Mouse (Mus musculus): ENCODE measurements around the gene Slc24a2. TPM values are rescaled to one million over a fixed set of nuclear protein-coding genes. Genes with fewer than 3 reads are reported as not detected.
A peak's percentile ranks its signal among the peaks of the same experiment; 100 is the strongest.

The Slc24a2 gene
- polyA plus RNA-seq, 1 experiment from 2014 or later: 1.9 TPM

DNA sequence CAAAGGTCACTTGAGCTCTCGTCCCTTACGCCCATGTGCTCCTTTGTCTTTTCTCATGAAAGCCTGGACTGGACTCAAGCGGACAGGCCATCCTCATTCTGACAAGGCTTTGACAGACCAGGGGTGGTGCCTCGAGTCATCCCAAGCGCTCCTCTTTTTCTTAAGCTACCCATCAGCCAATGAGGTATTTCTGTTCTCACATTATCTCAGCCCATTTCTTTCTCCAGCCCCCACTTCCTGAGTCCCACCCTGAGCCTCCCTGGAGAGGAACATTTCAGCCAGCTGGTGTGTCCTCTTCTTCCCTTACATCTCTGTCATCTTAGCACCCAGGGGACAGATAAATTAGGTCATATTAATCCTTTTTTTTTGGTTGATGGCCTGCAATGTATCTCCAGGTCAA is 193.8 kb downstream of the Slc24a2 start:
- no peak overlapping the region for H3K27ac ChIP-seq
- H3K4me2 ChIP-seq (replicated peaks): no peak overlapping the region
- no peak overlapping the region for H3K9ac ChIP-seq (replicated peaks)
- H3K9me3 ChIP-seq: no peaks in the 10 kb centered on the region
- no peaks in the 10 kb centered on the region for H3K36me3 ChIP-seq
- 55% methylated on average over 5 of the region's 5 CpGs for WGBS
- no peak overlapping the region for H3K4me3 ChIP-seq (replicated peaks)
- no peak for ATAC-seq
- no peaks in the 10 kb centered on the region for H3K27me3 ChIP-seq
- no peaks in the 10 kb centered on the region for H3K4me1 ChIP-seq (replicated peaks)

DNA sequence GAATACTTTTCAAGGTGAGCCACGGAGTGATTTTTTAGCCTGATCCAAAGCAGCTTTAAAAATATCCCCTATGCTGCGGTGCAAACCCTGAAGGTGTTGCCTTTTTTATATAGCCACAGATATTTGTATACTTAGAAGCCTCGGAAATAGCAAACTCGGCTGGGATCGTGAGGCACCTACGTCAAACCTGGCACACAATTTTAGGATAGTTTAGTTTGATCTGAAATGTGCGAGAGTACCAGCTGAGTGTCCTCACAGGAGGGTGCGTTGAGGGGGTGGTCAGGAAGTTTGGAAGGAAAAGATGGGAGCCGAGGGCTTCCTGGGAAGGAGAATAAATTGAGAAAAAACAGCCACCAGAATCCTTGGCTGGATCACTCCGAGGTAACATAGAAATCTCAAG is 194.6 kb downstream of the Slc24a2 start:
- no peak for ATAC-seq
- 93% methylated on average over 10 of the region's 10 CpGs for WGBS

DNA sequence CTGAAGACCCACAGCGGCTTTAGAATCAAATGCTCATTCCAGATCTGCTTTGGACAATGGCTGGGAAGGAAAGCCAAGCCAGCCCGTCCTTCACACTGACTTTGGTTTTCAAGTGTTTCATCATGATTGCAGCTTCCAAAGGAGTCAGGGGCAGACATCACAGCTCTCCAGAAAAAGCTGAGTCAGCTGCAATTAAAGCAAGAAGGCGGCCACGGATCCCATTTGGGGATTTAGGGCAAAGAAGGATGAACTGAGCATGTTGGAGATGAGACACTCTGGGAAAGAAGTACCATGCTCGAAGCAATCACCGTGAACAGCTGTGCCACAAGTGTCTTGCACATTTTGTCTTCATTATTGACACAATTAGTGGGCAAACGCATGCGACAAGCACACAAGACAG is 197.6 kb downstream of the Slc24a2 start:
- Histone ChIP-seq H3K4me1 (replicated peaks) (no peaks in the 10 kb centered on the region), H3K4me2 (replicated peaks) (no peak overlapping the region), H3K27me3 (no peaks in the 10 kb centered on the region), H3K9ac (replicated peaks) (no peak overlapping the region), H3K4me3 (replicated peaks) (no peak overlapping the region), H3K9me3 (no peaks in the 10 kb centered on the region), H3K36me3 (no peaks in the 10 kb centered on the region), H3K27ac (no peak overlapping the region)
- ATAC-seq: no peak
- 88% methylated on average over 8 of the region's 8 CpGs for WGBS

More for the DNA sequence above, 194.6 kb downstream of the Slc24a2 start:
- no peak overlapping the region for H3K27ac ChIP-seq
- H3K4me3 ChIP-seq (replicated peaks): no peak overlapping the region
- no peak overlapping the region for H3K9ac ChIP-seq (replicated peaks)
- no peaks in the 10 kb centered on the region for H3K27me3 ChIP-seq
- H3K36me3 ChIP-seq: no peaks in the 10 kb centered on the region
- H3K4me1 ChIP-seq (replicated peaks): no peaks in the 10 kb centered on the region
- H3K4me2 ChIP-seq (replicated peaks): no peak overlapping the region
- H3K9me3 ChIP-seq: no peaks in the 10 kb centered on the region

DNA sequence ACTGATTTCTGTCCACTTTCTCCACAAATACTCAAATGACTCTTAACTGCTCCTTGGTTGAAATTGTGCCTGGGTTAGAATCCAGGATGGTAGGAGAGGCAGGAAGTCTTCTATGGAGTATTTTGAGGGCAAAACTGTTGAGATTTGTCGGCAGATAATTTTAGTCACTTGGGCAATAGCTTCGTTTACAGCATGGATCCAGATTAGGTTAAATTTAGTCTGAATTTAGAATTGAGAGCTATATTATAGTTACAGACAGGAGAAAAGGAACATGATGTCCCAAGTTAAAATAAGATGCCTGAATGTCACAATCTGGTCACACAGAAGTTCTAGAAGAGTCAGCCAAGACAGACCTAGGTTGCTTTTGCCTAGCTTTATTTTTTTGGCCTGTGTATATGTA is 199.2 kb downstream of the Slc24a2 start:
- no peak overlapping the region for H3K4me2 ChIP-seq (replicated peaks)
- H3K36me3 ChIP-seq: no peaks in the 10 kb centered on the region
- H3K27me3 ChIP-seq: no peaks in the 10 kb centered on the region
- ATAC-seq: no peak
- H3K9me3 ChIP-seq: no peaks in the 10 kb centered on the region
- peaks cover 5% of the 10 kb centered on the region; the same call in 1 of the 2 replicates for H3K4me1 ChIP-seq (replicated peaks)
- H3K27ac ChIP-seq: no peak overlapping the region
- no peak overlapping the region for H3K9ac ChIP-seq (replicated peaks)
- WGBS: 93% methylated on average over 2 of the region's 2 CpGs
- no peak overlapping the region for H3K4me3 ChIP-seq (replicated peaks)

DNA sequence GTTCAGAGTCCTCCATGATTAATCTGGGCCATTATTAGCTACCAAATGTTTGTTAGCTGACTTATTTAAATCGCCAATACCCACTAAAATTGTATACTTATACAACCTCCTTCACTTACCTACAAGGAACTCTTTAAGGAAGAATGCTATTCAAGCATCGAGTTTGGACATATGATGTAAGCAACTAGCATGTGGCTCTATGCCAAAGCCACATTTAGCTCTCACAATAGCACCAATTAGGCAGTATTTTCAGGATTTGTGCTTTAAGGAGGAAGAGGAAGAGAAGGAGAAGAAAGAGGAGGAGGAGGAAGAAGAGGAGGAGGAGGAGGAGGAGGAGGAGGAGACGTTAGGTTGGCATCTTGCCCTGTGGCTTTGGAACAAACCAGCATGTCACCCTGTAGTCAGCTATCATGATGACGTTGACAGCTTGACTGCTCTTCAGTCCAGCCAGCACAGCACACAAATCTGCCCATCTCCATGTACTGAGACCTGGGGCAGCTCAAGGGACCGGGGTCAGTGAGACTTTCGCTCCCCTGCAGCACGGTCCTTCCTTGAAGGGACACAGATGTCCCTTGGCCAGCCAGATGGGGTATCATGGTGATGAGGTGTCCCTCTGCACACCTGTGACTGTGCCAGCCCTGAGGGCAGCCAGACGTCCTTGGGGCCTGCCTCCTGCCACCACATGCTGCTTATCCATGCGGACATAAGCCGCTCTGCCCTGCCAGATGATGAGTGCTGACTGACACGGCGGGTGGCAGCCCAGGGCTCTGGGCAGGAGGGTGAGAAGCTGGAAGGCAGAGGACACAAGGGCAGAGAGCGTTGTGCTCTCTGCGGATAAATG is 203.7 kb downstream of the Slc24a2 start:
- H3K27me3 ChIP-seq: no peaks in the 10 kb centered on the region
- peaks cover 5% of the 10 kb centered on the region; the same call in 1 of the 2 replicates for H3K4me1 ChIP-seq (replicated peaks)
- no peaks in the 10 kb centered on the region for H3K9me3 ChIP-seq
- no peak overlapping the region for H3K4me2 ChIP-seq (replicated peaks)
- peak; percentile 72 for ATAC-seq
- H3K27ac ChIP-seq: no peak overlapping the region
- WGBS: 64% methylated on average over 14 of the region's 14 CpGs
- H3K9ac ChIP-seq (replicated peaks): no peak overlapping the region
- H3K4me3 ChIP-seq (replicated peaks): no peak overlapping the region
- no peaks in the 10 kb centered on the region for H3K36me3 ChIP-seq

DNA sequence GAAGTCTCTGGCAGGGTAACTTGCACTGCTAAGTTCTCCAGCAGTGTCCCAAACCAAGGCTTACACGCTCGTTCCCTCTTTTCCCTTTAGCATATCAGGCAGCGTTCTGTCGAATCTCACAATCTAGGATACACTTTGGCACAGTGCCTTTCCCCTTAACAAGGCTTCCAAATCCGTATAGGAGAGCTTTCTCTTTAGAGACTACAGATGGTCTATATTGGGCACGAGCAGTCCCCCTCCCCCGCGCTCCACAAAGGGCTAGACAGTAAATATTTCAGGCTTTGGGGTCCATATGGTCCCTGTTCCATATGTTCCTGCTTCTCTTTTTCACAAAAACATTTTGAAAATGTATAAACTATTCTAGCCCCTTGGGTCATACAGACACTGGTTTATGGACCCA is 205.7 kb downstream of the Slc24a2 start:
- H3K9ac ChIP-seq (replicated peaks): no peak overlapping the region
- H3K9me3 ChIP-seq: no peaks in the 10 kb centered on the region
- H3K4me3 ChIP-seq (replicated peaks): no peak overlapping the region
- ATAC-seq: no peak
- no peak overlapping the region for H3K27ac ChIP-seq
- no peak overlapping the region for H3K4me2 ChIP-seq (replicated peaks)
- peaks cover 7% of the 10 kb centered on the region; the same call in 1 of the 2 replicates for H3K4me1 ChIP-seq (replicated peaks)
- WGBS: 78% methylated on average over 8 of the region's 8 CpGs
- no peaks in the 10 kb centered on the region for H3K27me3 ChIP-seq
- H3K36me3 ChIP-seq: no peaks in the 10 kb centered on the region

DNA sequence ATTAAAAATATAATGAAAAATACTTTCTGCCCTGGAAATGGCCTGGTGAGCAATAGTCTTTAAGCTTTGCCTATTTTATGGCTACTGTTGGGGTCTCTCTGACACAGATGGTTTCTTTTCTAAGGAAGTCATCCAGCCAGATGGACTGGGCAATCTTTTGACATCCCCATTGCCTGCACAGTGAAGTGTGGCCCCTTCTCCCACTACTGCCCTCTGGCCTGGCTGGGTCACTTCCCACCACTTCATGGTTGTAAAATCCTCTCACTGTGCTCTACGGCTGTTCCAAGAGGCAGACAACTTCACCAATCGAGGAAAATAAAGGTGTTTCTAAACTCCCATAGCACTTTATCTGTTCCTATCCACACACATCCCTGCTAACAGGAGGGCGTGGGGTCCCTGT is 208.7 kb downstream of the Slc24a2 start:
- H3K9me3 ChIP-seq: no peaks in the 10 kb centered on the region
- H3K27ac ChIP-seq: no peak overlapping the region
- no peak overlapping the region for H3K4me3 ChIP-seq (replicated peaks)
- H3K36me3 ChIP-seq: no peaks in the 10 kb centered on the region
- WGBS: 74% methylated on average over 3 of the region's 3 CpGs
- no peak overlapping the region for H3K9ac ChIP-seq (replicated peaks)
- no peaks in the 10 kb centered on the region for H3K27me3 ChIP-seq
- no peak overlapping the region for H3K4me2 ChIP-seq (replicated peaks)
- 0 out of 2 replicates have a peak, but pooled peaks cover 2% of the 10 kb centered on the region for H3K4me1 ChIP-seq (replicated peaks)
- ATAC-seq: no peak

DNA sequence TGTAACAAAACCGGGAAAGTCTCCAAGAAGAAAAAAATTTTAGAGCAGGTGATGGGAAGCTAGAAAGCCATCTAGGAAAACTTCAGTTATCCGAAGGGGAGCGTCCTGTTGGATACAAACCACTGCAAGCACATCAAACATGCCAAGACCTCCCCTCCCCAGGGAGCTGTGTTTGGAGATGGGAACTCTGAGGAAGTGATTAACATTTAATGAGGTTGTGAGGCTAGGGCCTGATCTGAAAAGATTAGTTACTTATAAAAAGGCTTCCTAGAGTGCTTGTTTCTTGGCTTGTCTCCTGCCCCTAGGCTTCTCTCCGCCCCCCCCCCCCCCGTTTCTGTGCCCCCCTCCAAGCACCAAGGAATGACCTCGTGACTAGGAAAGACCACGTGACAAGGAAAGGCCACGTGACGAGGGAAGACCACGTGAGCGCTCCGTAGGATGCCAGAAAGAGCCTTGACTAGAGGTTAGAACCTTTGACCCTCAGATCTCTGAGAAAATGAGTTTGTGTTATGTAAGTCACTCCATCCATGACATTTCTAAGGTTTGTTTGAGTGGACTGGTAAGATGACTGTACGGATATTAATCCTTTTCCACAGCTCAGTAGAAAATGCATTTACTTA is 210.7 kb downstream of the Slc24a2 start:
- Histone ChIP-seq H3K4me1 (replicated peaks) (0 out of 2 replicates have a peak, but pooled peaks cover 2% of the 10 kb centered on the region), H3K4me3 (replicated peaks) (no peak overlapping the region), H3K27ac (no peak overlapping the region), H3K9me3 (no peaks in the 10 kb centered on the region), H3K4me2 (replicated peaks) (no peak overlapping the region), H3K27me3 (no peaks in the 10 kb centered on the region), H3K36me3 (no peaks in the 10 kb centered on the region), H3K9ac (replicated peaks) (no peak overlapping the region)
- 56% methylated on average over 13 of the region's 13 CpGs for WGBS
- no peak for ATAC-seq

DNA sequence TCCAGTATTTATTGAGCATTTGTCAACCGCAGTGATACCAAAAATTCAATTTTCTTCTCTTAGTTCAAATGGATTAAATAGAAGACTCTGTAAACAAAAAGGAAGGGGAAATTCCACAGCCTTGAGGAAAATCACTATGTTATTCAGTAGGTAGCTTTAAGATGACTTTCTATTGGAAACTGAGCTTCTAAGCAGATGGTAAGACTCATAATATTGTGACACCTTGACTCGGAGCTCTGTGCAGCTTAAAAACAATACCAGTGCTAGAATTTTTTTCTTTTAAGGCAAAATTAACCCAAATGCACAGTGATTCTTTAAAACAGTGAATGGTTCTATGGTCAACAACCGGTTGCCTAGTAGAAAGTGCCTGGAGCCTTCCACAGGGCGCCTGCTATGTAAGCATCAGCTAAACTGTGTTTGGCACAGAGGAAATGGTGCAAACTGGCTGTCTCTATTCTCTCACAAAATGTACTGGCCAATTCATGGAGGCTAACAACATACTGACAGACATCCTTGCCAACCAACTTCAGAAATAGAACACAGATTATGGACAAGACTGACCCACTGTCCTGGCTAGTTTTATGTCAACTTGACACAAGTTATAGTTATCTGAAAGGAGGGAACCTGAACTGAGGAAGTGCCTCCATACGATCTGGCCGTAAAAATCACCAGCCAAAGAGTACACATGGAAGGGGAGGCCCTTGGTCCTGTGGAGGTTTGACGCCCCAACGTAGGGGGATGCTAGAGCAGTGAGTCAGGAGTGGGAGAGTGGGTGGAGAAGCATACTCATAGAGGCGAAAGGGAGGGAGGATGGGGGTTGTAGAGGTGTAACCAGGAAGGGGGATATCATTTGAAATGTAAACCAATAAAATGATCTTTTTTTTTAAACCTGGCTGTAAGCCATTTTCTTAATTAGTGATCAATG is 211.9 kb downstream of the Slc24a2 start:
- whole genome bisulfite sequencing: 92% methylated on average over 9 of the region's 9 CpGs
- Histone ChIP-seq H3K36me3 (no peaks in the 10 kb centered on the region), H3K4me3 (replicated peaks) (no peak overlapping the region), H3K27me3 (no peaks in the 10 kb centered on the region), H3K9me3 (no peaks in the 10 kb centered on the region), H3K27ac (no peak overlapping the region), H3K4me2 (replicated peaks) (no peak overlapping the region), H3K4me1 (replicated peaks) (0 out of 2 replicates have a peak, but pooled peaks cover 2% of the 10 kb centered on the region), H3K9ac (replicated peaks) (no peak overlapping the region)
- ATAC-seq: no peak

DNA sequence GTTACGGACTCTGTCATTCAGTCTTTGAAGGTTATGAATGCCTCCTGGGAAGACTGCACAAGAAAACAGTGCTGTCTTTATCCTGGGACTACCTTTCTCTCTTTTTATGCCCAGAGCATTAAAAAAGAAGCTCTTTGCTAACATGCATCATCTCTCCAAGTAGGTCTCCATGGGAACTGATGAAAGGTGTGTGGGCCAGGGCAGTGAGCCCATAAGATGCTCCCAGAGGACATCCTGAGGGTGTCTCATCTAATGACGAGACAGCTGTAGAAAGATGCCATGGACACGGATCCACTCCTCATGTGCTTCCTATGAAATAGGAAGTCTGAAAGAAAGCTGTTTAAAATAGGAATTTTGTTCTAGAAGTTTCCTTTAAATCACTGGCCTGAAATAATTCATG is 212.8 kb downstream of the Slc24a2 start:
- 76% methylated on average over 3 of the region's 3 CpGs for WGBS
- H3K9ac ChIP-seq (replicated peaks): no peak overlapping the region

DNA sequence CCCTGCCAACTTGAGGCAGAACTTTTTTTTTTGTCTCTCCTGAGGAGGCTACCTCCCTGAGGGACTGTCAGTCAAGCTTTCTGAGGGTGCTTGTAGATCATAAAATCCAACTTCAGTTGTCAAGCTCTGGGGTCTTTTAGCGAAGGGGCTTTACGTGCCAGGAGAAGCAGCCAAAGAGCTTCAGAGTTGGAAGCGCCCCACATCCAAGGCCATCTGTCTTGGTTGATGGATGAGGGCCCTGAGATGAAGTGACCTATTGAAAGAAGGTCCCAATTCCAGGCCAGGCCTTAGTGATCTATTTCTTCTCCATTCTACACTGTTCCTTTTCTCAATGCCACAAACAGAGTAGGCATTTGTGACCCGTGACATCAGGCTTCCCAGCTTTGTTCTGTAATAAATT is 214.5 kb downstream of the Slc24a2 start:
- 84% methylated on average over 4 of the region's 4 CpGs for WGBS
- Histone ChIP-seq H3K36me3 (no peaks in the 10 kb centered on the region), H3K4me2 (replicated peaks) (no peak overlapping the region), H3K4me1 (replicated peaks) (0 out of 2 replicates have a peak, but pooled peaks cover 2% of the 10 kb centered on the region), H3K4me3 (replicated peaks) (no peak overlapping the region), H3K9ac (replicated peaks) (no peak overlapping the region), H3K27ac (no peak overlapping the region), H3K9me3 (no peaks in the 10 kb centered on the region), H3K27me3 (no peaks in the 10 kb centered on the region)
- ATAC-seq: no peak

More for the DNA sequence above, 212.8 kb downstream of the Slc24a2 start:
- no peaks in the 10 kb centered on the region for H3K27me3 ChIP-seq
- 0 out of 2 replicates have a peak, but pooled peaks cover 2% of the 10 kb centered on the region for H3K4me1 ChIP-seq (replicated peaks)
- H3K4me3 ChIP-seq (replicated peaks): no peak overlapping the region
- no peaks in the 10 kb centered on the region for H3K36me3 ChIP-seq
- H3K9me3 ChIP-seq: no peaks in the 10 kb centered on the region
- no peak for ATAC-seq
- H3K4me2 ChIP-seq (replicated peaks): no peak overlapping the region
- no peak overlapping the region for H3K27ac ChIP-seq

Measured in midbrain, embryonic 13.5 days (tissue).